Mouse (Mus musculus) limb, embryonic 15.5 days (tissue): Measurements from ENCODE around the gene Ccl17. TPM values are rescaled to one million over a fixed set of nuclear protein-coding genes. Genes with fewer than 3 reads are reported as not detected.

Experiments used
- polyA plus RNA-seq: library from polyadenylated mRNA; unstranded; fragments of >200 nt; fragmentation: Nextera tagmentation; extraction: Ambion mirVana; gene quantifications from 2 replicates; pipeline ENCODE4 v1.2.1, GENCODE M21; 2015

Ccl17 gene
- polyA plus RNA-seq, 1 experiment from 2014 or later = not detected

Other genes with a start within 250 kb of the Ccl17 start
- 35.3 and 36.7 TPM in 2 replicates for gene Rspry1, start 208.5 kb upstream of the Ccl17 start, polyA plus RNA-seq
- gene Fam192a, start 208.5 kb upstream of the Ccl17 start, polyA plus RNA-seq = 61.9 and 64.4 TPM in 2 replicates
- 99.7 and 106 TPM in 2 replicates for gene Arl2bp, start 143.9 kb upstream of the Ccl17 start, polyA plus RNA-seq
- gene Pllp, start 114.2 kb upstream of the Ccl17 start, polyA plus RNA-seq = 17.3 and 18.9 TPM in 2 replicates
- not detected in 2 replicates for gene Ccl22, start 64.9 kb upstream of the Ccl17 start, polyA plus RNA-seq
- gene Cx3cl1, start 38.4 kb upstream of the Ccl17 start, polyA plus RNA-seq = 9.3 and 12.0 TPM in 2 replicates
- gene Coq9, start 27.9 kb downstream of the Ccl17 start, polyA plus RNA-seq = 74.6 and 81.5 TPM in 2 replicates
- gene Ciapin1, start 27.9 kb downstream of the Ccl17 start, polyA plus RNA-seq = 81.8 and 82.8 TPM in 2 replicates
- 121 and 122 TPM in 2 replicates for gene Polr2c, start 47.0 kb downstream of the Ccl17 start, polyA plus RNA-seq
- gene Dok4, start 65.9 kb downstream of the Ccl17 start, polyA plus RNA-seq = 28.2 and 32.1 TPM in 2 replicates
- gene Ccdc102a, start 107.6 kb downstream of the Ccl17 start, polyA plus RNA-seq = 39.5 and 41.8 TPM in 2 replicates
- gene Adgrg5, start 113.2 kb downstream of the Ccl17 start, polyA plus RNA-seq = 0.22 TPM in 1 of 2 replicates, not detected in the other
- gene Adgrg1, start 164.3 kb downstream of the Ccl17 start, polyA plus RNA-seq = 23.2 and 25.0 TPM in 2 replicates
- gene Adgrg3, start 207.2 kb downstream of the Ccl17 start, polyA plus RNA-seq = 3.6 and 3.7 TPM in 2 replicates
- 0.09 TPM in 1 of 2 replicates, not detected in the other for gene Drc7, start 244.7 kb downstream of the Ccl17 start, polyA plus RNA-seq